Mouse (Mus musculus) CH12.LX (cell line): ENCODE data around the gene Mvb12b. TPM values are rescaled to one million over a fixed set of nuclear protein-coding genes. Genes with fewer than 3 reads are reported as not detected.

Source experiments
- DNase-seq: peaks from one replicate; pipeline ENCODE4 v3.0.0-alpha.2; 2013; ENCODE audit errors: extremely low read depth
- H3K27ac ChIP-seq: 2 replicates; pipeline ENCODE4 v1.5.1; 2012; ENCODE audit warnings: low read depth, mild to moderate bottlenecking, control low read depth, moderate library complexity; ENCODE audit not compliant: insufficient read depth
- H3K27me3 ChIP-seq: replicated peaks from 2 replicates; pipeline ENCODE3; 2012; ENCODE audit warnings: inconsistent platforms
- H3K36me3 ChIP-seq, 2 experiments: replicated peaks in 1 of 2; 2 replicates each; pipeline versions ENCODE3 to v1.6.1; 2012; ENCODE audit warnings: inconsistent platforms in 1 of 2, low read length in 1 of 2, mild to moderate bottlenecking in 1 of 2, mixed read lengths in 1 of 2, moderate library complexity in 1 of 2; ENCODE audit not compliant: control insufficient read depth in 1 of 2, insufficient read depth in 1 of 2
- H3K4me1 ChIP-seq, 2 experiments: 2 replicates each; pipeline ENCODE4 v1.6.1; 2012; ENCODE audit warnings: inconsistent platforms in 1 of 2, moderate library complexity in 1 of 2; ENCODE audit not compliant: insufficient read depth in 2 of 2, control insufficient read depth in 1 of 2
- H3K4me2 ChIP-seq: 2 replicates; pipeline ENCODE4 v1.6.1; 2012; ENCODE audit warnings: low read depth, mild to moderate bottlenecking, control low read depth; ENCODE audit not compliant: poor library complexity, insufficient read depth, severe bottlenecking
- H3K4me3 ChIP-seq, 3 experiments: fragments of 150-350 bp in 1 of 3; sonication (generic) in 1 of 3; replicated peaks in 1 of 3; 2 replicates each; pipeline versions ENCODE3 to v1.5.1; 2011 to 2012; ENCODE audit warnings: low read depth in 2 of 3, low read length in 2 of 3, mild to moderate bottlenecking in 2 of 3, moderate library complexity in 2 of 3, control low read depth in 1 of 3, improper control_type of control experiment in 1 of 3, inconsistent platforms in 1 of 3, mixed read lengths in 1 of 3; ENCODE audit not compliant: poor library complexity in 1 of 3
- H3K79me2 ChIP-seq: replicated peaks from 2 replicates; pipeline ENCODE4 v1.6.1; 2012; ENCODE audit warnings: mild to moderate bottlenecking, moderate library complexity; ENCODE audit not compliant: control insufficient read depth, poor library complexity, insufficient read depth, severe bottlenecking; ENCODE audit errors: extremely low read depth
- H3K9ac ChIP-seq: 2 replicates; pipeline ENCODE4 v1.6.1; 2012; ENCODE audit warnings: low read depth, mild to moderate bottlenecking, control low read depth, moderate library complexity; ENCODE audit not compliant: insufficient read depth
- H3K9me3 ChIP-seq: replicated peaks from 2 replicates; pipeline ENCODE3; 2012; ENCODE audit warnings: low read length, inconsistent platforms, mixed read lengths
- BHLHE40 ChIP-seq: IDR thresholded peaks from 2 replicates; pipeline ENCODE4 v1.6.1; 2011; ENCODE audit warnings: mild to moderate bottlenecking, low read depth, low read length, improper control_type of control experiment
- CHD1 ChIP-seq: IDR thresholded peaks from 2 replicates; pipeline ENCODE4 v1.6.1; 2012; ENCODE audit warnings: low read depth, low read length, improper control_type of control experiment, inconsistent platforms
- E2F4 ChIP-seq: IDR thresholded peaks from 2 replicates; pipeline ENCODE4 v1.6.1; 2011; ENCODE audit warnings: low read depth, low read length, improper control_type of control experiment; ENCODE audit not compliant: insufficient replicate concordance
- EP300 ChIP-seq: IDR thresholded peaks from 2 replicates; pipeline ENCODE4 v1.6.1; 2011; ENCODE audit warnings: low read length, improper control_type of control experiment
- HCFC1 ChIP-seq: IDR thresholded peaks from 2 replicates; pipeline ENCODE4 v1.6.1; 2012; ENCODE audit warnings: low read depth, mild to moderate bottlenecking, inconsistent platforms, low read length, improper control_type of control experiment
- IRF4 ChIP-seq: IDR thresholded peaks from 2 replicates; pipeline ENCODE4 v1.6.1; 2014; ENCODE audit warnings: low read depth, mild to moderate bottlenecking, inconsistent platforms, low read length, improper control_type of control experiment
- JUN ChIP-seq: IDR thresholded peaks from 2 replicates; pipeline ENCODE4 v1.6.1; 2011; ENCODE audit warnings: low read depth, mild to moderate bottlenecking, low read length, improper control_type of control experiment, moderate library complexity; ENCODE audit not compliant: insufficient read depth
- JUND ChIP-seq: conservative IDR thresholded peaks from 2 replicates; pipeline ENCODE4 v1.6.1; 2011; ENCODE audit warnings: low read depth, low read length, improper control_type of control experiment
- KAT2A ChIP-seq: IDR thresholded peaks from 2 replicates; pipeline ENCODE4 v1.6.1; 2012; ENCODE audit warnings: low read length, improper control_type of control experiment, inconsistent platforms; ENCODE audit not compliant: insufficient replicate concordance
- MAX ChIP-seq: IDR thresholded peaks from 2 replicates; pipeline ENCODE4 v1.6.1; 2011; ENCODE audit warnings: low read length, improper control_type of control experiment
- MAZ ChIP-seq: IDR thresholded peaks from 2 replicates; pipeline ENCODE4 v1.6.1; 2012; ENCODE audit warnings: low read depth, mild to moderate bottlenecking, inconsistent platforms, low read length, improper control_type of control experiment, moderate library complexity
- MEF2A ChIP-seq: IDR thresholded peaks from 2 replicates; pipeline ENCODE4 v1.6.1; 2014; ENCODE audit warnings: low read depth, mild to moderate bottlenecking, inconsistent platforms, low read length, improper control_type of control experiment, borderline replicate concordance
- MXI1 ChIP-seq: IDR thresholded peaks from 2 replicates; pipeline ENCODE4 v1.6.1; 2011; ENCODE audit warnings: mild to moderate bottlenecking, low read depth, low read length, improper control_type of control experiment
- NELFE ChIP-seq: IDR thresholded peaks from 2 replicates; pipeline ENCODE4 v1.6.1; 2011; ENCODE audit warnings: low read depth, low read length, improper control_type of control experiment
- PAX5 ChIP-seq: IDR thresholded peaks from 2 replicates; pipeline ENCODE4 v1.6.1; 2012; ENCODE audit warnings: low read length, inconsistent platforms, mixed read lengths
- POLR2A ChIP-seq: IDR thresholded peaks from 2 replicates; pipeline ENCODE4 v1.6.1; 2011; ENCODE audit warnings: low read depth, mild to moderate bottlenecking, improper control_type of control experiment, low read length
- POLR2AphosphoS2 ChIP-seq: IDR thresholded peaks from 2 replicates; pipeline ENCODE4 v1.6.1; 2011; ENCODE audit warnings: low read depth, low read length, improper control_type of control experiment
- RAD21 ChIP-seq: IDR thresholded peaks from 2 replicates; pipeline ENCODE4 v1.6.1; 2011; ENCODE audit warnings: low read depth, mild to moderate bottlenecking, low read length, improper control_type of control experiment, moderate library complexity
- RCOR1 ChIP-seq: conservative IDR thresholded peaks from 2 replicates; pipeline ENCODE4 v1.6.1; 2012; ENCODE audit warnings: low read depth, mild to moderate bottlenecking, inconsistent platforms, low read length, improper control_type of control experiment
- SMC3 ChIP-seq: IDR thresholded peaks from 2 replicates; pipeline ENCODE4 v1.6.1; 2011; ENCODE audit warnings: low read depth, low read length, improper control_type of control experiment
- TCF12 ChIP-seq: IDR thresholded peaks from 2 replicates; pipeline ENCODE4 v1.6.1; 2014; ENCODE audit warnings: low read depth, mild to moderate bottlenecking, inconsistent platforms, low read length, improper control_type of control experiment
- UBTF ChIP-seq: IDR thresholded peaks from 2 replicates; pipeline ENCODE4 v1.6.1; 2012; ENCODE audit warnings: low read depth, mild to moderate bottlenecking, inconsistent platforms, low read length, improper control_type of control experiment, moderate library complexity
- USF2 ChIP-seq: conservative IDR thresholded peaks from 2 replicates; pipeline ENCODE4 v1.6.1; 2011; ENCODE audit warnings: low read depth, low read length, improper control_type of control experiment
- ZKSCAN1 ChIP-seq: IDR thresholded peaks from 2 replicates; pipeline ENCODE4 v1.6.1; 2012; ENCODE audit warnings: low read depth, inconsistent platforms, low read length, improper control_type of control experiment, borderline replicate concordance
- ZMIZ1 ChIP-seq: IDR thresholded peaks from 2 replicates; pipeline ENCODE4 v1.6.1; 2012; ENCODE audit warnings: low read depth, mild to moderate bottlenecking, inconsistent platforms, low read length, improper control_type of control experiment
- dilution Hi-C: fragments of 300-500 bp; cut with MboI; formaldehyde crosslinking; loops from 2 replicates; pipeline ENCODE4 v1.14.3; 2020; ENCODE audit warnings: low sequenced_read_pairs; ENCODE audit not compliant: extremely low pct_unique_long_range_greater_than_20kb, extremely low pct_ligation_motif_present
- in situ Hi-C: fragments of 300-500 bp; cut with MboI; formaldehyde crosslinking; loops from 3 replicates; pipeline ENCODE4 v1.14.3; 2019; ENCODE audit warnings: low sequenced_read_pairs, low pct_ligation_motif_present, low pct_unique_long_range_greater_than_20kb, mixed read lengths
- polyA plus RNA-seq: library from polyadenylated mRNA; unstranded; fragments of >175 nt; gene quantifications from 2 replicates; pipeline ENCODE4 v1.2.1, GENCODE M21; 2012; ENCODE audit warnings: low read depth; ENCODE audit not compliant: insufficient read length
- total RNA-seq, 2 experiments: library from RNA; depleted of rRNA; stranded (reverse); fragments of 300-350 nt in 1 of 2; fragments of >200 nt in 1 of 2; gene quantifications; 2 replicates each; pipeline ENCODE4 v1.2.3; 2012 to 2014

Gene Mvb12b
- total and polyA plus RNA-seq, 3 experiments: 3.0 to 16.7 (median 5.3) TPM

GRCm38 (mm10) chr2:33873501-33873900 lies 14.2 kb downstream of the Mvb12b start:
- H3K4me1 ChIP-seq: peaks cover 3 to 13% of the 10 kb centered on the region in 2 experiments; a peak in 3 of 4 replicates
- TF ChIP-seq USF2 (no peak), RCOR1 (no peak), SMC3 (no peak), ZMIZ1 (no peak), E2F4 (no peak), PAX5 (no peak), POLR2A (no peak), CHD1 (no peak), MAX (no peak), TCF12 (no peak), JUN (no peak)
- H3K79me2 ChIP-seq: no peaks in the 10 kb centered on the region; the same call in none of the 2 replicates
- peaks cover 6% of the 10 kb centered on the region for H3K9me3 ChIP-seq
- no peak for DNase-seq
- no peak overlapping the region for H3K4me2 ChIP-seq
- in situ Hi-C loops (no loop called here), dilution Hi-C loops (no loop called here)
- peaks cover 24 to 25% of the 10 kb centered on the region in 2 experiments for H3K36me3 ChIP-seq
- no peaks in the 10 kb centered on the region for H3K27me3 ChIP-seq
- H3K4me3 ChIP-seq: no peak overlapping the region
- no peak overlapping the region for H3K27ac ChIP-seq
- no peak overlapping the region for H3K9ac ChIP-seq

GRCm38 (mm10) chr2:33872841-33873271 lies 14.9 kb downstream of the Mvb12b start:
- no peak overlapping the region for H3K9ac ChIP-seq
- no peak overlapping the region for H3K4me3 ChIP-seq
- H3K36me3 ChIP-seq: peaks cover 24 to 25% of the 10 kb centered on the region in 2 experiments

GRCm38 (mm10) chr2:33871181-33871520 lies 16.6 kb downstream of the Mvb12b start:
- H3K4me2 ChIP-seq: no peak overlapping the region
- H3K4me1 ChIP-seq: peaks cover 7 to 22% of the 10 kb centered on the region in 2 experiments
- H3K36me3 ChIP-seq: peaks cover 24 to 25% of the 10 kb centered on the region in 2 experiments
- in situ Hi-C loops (no loop called here), dilution Hi-C loops (no loop called here)
- no peak overlapping the region for H3K27ac ChIP-seq
- no peaks in the 10 kb centered on the region for H3K27me3 ChIP-seq
- H3K9ac ChIP-seq: no peak overlapping the region
- H3K9me3 ChIP-seq: peaks cover 6% of the 10 kb centered on the region
- TF ChIP-seq MEF2A (no peak), ZKSCAN1 (no peak), NELFE (no peak), KAT2A (no peak), JUND (no peak), JUN (no peak), IRF4 (no peak), POLR2AphosphoS2 (no peak)
- no peaks in the 10 kb centered on the region; the same call in 1 of the 2 replicates for H3K79me2 ChIP-seq
- no peak for DNase-seq
- no peak overlapping the region for H3K4me3 ChIP-seq

More at GRCm38 (mm10) chr2:33872841-33873271, 14.9 kb downstream of the Mvb12b start:
- Histone ChIP-seq H3K4me2 (no peak overlapping the region), H3K79me2 (no peaks in the 10 kb centered on the region; the same call in none of the 2 replicates), H3K27ac (no peak overlapping the region), H3K27me3 (no peaks in the 10 kb centered on the region), H3K9me3 (peaks cover 6% of the 10 kb centered on the region), H3K4me1 (peaks cover 4 to 19% of the 10 kb centered on the region in 2 experiments)
- in situ Hi-C loops (no loop called here), dilution Hi-C loops (no loop called here)
- DNase-seq: no peak
- no peak for TF ChIP-seq MXI1
- no peak for TF ChIP-seq EP300
- no peak for TF ChIP-seq MAX
- no peak for TF ChIP-seq IRF4
- no peak for TF ChIP-seq RCOR1
- no peak for TF ChIP-seq PAX5
- no peak for TF ChIP-seq BHLHE40
- no peak for TF ChIP-seq HCFC1
- TF ChIP-seq UBTF: no peak
- no peak for TF ChIP-seq MAZ
- no peak for TF ChIP-seq CHD1
- no peak for TF ChIP-seq RAD21
- no peak for TF ChIP-seq JUND
